Mouse (Mus musculus) cortical plate, adult 2 months (tissue): ENCODE data around the gene Eno1. TPM values are rescaled to one million over a fixed set of nuclear protein-coding genes. Genes with fewer than 3 reads are reported as not detected.

Source experiments
- H3K27ac ChIP-seq: fragments of 200-500 bp; 2 replicates; pipeline ENCODE4 v1.5.1; 2012; ENCODE audit warnings: low read length, control low read depth, inconsistent platforms; ENCODE audit not compliant: insufficient read depth
- H3K4me1 ChIP-seq: fragments of 200-500 bp; 2 replicates; pipeline ENCODE4 v1.6.1; 2011; ENCODE audit warnings: low read length; ENCODE audit not compliant: control insufficient read depth, insufficient read depth
- H3K4me3 ChIP-seq: fragments of 200-500 bp; 2 replicates; pipeline ENCODE4 v1.5.1; 2011; ENCODE audit warnings: mild to moderate bottlenecking, low read length, control low read depth; ENCODE audit not compliant: insufficient read depth
- CTCF ChIP-seq: fragments of 200-500 bp; IDR thresholded peaks from 2 replicates; pipeline ENCODE4 v1.5.1; 2011; ENCODE audit warnings: mild to moderate bottlenecking, control low read depth, low read length; ENCODE audit not compliant: insufficient read depth; ENCODE audit errors: extremely low read depth
- POLR2A ChIP-seq: fragments of 200-500 bp; IDR thresholded peaks from 2 replicates; pipeline ENCODE4 v1.6.1; 2011; ENCODE audit warnings: mild to moderate bottlenecking, low read length, control low read depth; ENCODE audit not compliant: insufficient read depth; ENCODE audit errors: extremely low read depth
- polyA plus RNA-seq: library from polyadenylated mRNA; depleted of rRNA; stranded (reverse); fragments of >200 nt; gene quantifications from 2 replicates; pipeline ENCODE4 v1.2.3, GENCODE M21; 2012

Eno1 gene
- polyA plus RNA-seq, 1 experiment, result 906 TPM

DNA sequence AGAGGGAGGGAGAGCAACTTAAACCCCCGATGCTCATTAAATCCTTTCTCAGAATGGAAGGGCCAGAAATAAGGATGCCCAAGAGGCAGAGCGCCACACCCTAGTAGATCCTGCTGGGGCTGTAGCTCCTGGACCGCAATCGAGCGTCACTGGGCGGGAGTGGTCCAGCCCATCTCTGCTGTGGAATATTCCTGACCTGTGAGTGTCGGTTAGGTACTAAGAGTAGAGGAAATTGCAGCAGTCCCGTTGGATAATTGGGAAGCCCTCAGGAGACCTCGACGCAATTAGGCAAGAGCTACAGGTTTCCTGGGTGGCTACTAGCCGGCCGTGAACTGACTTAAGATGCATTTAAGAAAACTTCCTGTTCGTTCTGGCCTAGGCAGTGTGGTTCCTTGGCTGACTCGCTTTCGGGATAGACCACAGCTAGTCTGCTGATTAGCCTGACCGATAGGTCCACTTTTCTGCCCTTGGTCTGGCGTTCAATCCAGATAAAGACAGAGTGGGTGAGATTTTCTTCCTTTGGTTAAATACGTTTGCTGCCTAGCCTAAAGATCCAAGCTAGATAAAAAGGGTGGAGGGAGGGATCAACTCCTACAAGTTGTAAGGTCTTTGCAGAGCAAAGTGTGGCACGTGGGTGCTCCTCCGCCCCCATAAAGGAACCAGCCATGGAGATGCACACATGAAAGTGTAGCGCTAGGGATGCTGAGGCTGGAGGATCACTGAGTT is 1.3 kb downstream of the Eno1 start:
- H3K4me1 ChIP-seq, result peaks cover 17% of the 10 kb centered on the region
- H3K27ac ChIP-seq, result peak overlapping the region; percentile 82
- peak overlapping the region; percentile 88 for H3K4me3 ChIP-seq
- no peak for TF ChIP-seq POLR2A

- H3K4me1 ChIP-seq, result peaks cover 23% of the 10 kb centered on the region
- peak overlapping the region; percentile 88 for H3K4me3 ChIP-seq
- H3K27ac ChIP-seq, result no peak overlapping the region
- TF ChIP-seq POLR2A (no peak), CTCF (no peak)
Measured at GRCm38 (mm10) chr4:150238433-150239086, 2.0 kb downstream of the Eno1 start.

DNA sequence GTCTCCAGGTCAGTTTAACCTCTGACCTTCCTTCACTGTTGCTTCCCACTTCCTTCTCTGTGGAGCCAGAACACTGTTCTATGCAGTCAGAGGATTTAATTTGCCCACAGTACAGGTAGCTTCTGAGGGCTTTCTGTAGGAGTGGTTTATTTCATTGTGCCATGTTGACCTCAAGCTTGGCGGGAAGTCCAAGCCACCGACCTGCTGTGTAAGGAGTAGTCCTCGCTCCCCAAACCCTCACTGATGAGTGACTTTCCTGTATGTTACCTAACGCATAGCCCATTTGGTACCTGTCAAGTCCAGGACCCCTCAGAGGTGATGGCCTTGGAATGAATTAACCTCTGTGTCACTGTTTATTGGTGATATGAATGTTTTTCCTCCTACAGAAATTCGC is 2.6 kb downstream of the Eno1 start:
- TF ChIP-seq CTCF, result no peak
- TF ChIP-seq POLR2A, result no peak
- Histone ChIP-seq H3K4me1 (peaks cover 23% of the 10 kb centered on the region), H3K4me3 (peak overlapping the region; percentile 88), H3K27ac (no peak overlapping the region)

DNA sequence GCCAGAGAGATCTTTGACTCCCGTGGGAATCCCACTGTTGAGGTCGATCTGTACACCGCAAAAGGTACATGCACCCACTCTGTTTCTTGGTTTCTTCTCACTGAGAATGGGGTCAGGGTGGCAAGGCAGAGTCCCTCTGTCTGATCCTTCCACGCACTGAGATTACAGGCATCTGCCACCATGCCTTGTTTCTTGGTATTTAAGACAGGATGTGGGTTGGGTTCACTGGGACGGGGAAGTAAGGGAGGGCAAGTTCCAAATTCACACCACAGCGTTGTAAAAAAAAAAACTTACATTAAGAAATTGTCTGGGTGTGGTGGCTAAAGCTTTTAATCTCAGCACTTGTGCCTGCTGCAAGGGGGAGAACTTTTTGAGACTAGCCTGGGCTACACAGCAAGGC is 3.0 kb downstream of the Eno1 start:
- Histone ChIP-seq H3K27ac (no peak overlapping the region), H3K4me3 (peak overlapping the region; percentile 88; the same call in 1 of the 2 replicates), H3K4me1 (peaks cover 20% of the 10 kb centered on the region)
- no peak for TF ChIP-seq POLR2A
- no peak for TF ChIP-seq CTCF

GRCm38 (mm10) chr4:150239951-150240368 is 3.4 kb downstream of the Eno1 start:
- Histone ChIP-seq H3K4me1 (peaks cover 19% of the 10 kb centered on the region; the same call in 1 of the 2 replicates), H3K27ac (no peak overlapping the region), H3K4me3 (no peak overlapping the region)
- TF ChIP-seq CTCF, result peak; percentile 97
- TF ChIP-seq POLR2A, result no peak

- Histone ChIP-seq H3K4me3 (no peak overlapping the region), H3K4me1 (peaks cover 19% of the 10 kb centered on the region; the same call in 1 of the 2 replicates), H3K27ac (no peak overlapping the region)
- no peak for TF ChIP-seq POLR2A
- TF ChIP-seq CTCF, result no peak
Measured at GRCm38 (mm10) chr4:150240381-150240886, 3.9 kb downstream of the Eno1 start.

- no peak for TF ChIP-seq CTCF
- TF ChIP-seq POLR2A, result no peak
- no peak overlapping the region for H3K4me3 ChIP-seq
Measured at GRCm38 (mm10) chr4:150241708-150242107, 5.2 kb downstream of the Eno1 start.

DNA sequence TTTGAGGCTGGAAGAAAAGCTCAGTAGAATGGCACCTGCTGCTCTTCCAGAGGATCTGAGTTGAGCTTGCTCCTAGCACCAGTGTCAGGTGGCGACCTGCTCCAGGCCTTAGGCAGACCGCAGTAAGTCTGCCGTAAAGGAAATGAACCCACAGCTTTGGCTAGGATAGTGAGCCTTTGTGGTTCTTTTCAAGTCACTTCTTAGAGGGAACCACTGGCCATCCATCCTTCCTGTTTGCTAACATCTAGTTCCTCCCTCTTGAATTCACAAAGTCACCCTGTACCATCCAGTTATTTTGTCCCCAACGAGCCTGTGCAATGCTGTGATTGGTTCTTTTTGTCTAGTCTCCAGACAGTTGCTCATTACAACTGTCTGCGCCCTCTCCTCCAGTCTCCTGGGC is 6.2 kb downstream of the Eno1 start:
- Histone ChIP-seq H3K4me1 (peaks cover 17% of the 10 kb centered on the region; the same call in 1 of the 2 replicates), H3K27ac (no peak overlapping the region), H3K4me3 (no peak overlapping the region)
- no peak for TF ChIP-seq CTCF
- TF ChIP-seq POLR2A, result no peak

More at GRCm38 (mm10) chr4:150241708-150242107, 5.2 kb downstream of the Eno1 start:
- H3K4me1 ChIP-seq, result peaks cover 17% of the 10 kb centered on the region; the same call in 1 of the 2 replicates
- no peak overlapping the region for H3K27ac ChIP-seq

GRCm38 (mm10) chr4:150245876-150246275 is 9.4 kb downstream of the Eno1 start:
- H3K4me1 ChIP-seq, result peaks cover 16% of the 10 kb centered on the region
- TF ChIP-seq POLR2A (no peak), CTCF (no peak)
- no peak overlapping the region for H3K27ac ChIP-seq
- no peak overlapping the region for H3K4me3 ChIP-seq

DNA sequence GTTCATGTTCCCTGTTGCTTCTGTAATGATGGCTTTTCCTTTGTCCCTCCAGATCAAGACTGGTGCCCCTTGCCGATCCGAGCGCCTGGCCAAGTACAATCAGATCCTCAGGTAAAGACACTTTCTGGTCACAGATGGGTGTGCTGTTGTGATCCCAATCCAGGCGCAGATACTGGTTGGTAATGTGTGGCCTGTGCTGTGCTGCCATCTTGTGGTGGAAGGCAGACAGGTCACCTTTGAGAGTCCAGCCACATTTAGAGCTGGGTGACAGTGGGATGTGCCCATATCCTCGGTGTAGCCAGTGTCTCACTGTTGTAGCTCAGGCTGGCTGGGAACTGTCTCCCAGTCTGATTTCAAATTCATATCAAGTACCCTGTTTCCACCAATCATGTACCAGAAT is 11.5 kb downstream of the Eno1 start:
- Histone ChIP-seq H3K4me1 (peaks cover 10% of the 10 kb centered on the region), H3K27ac (no peak overlapping the region), H3K4me3 (no peak overlapping the region)
- TF ChIP-seq CTCF, result peak; percentile 95
- no peak for TF ChIP-seq POLR2A
